Comparison of ENCODE assay signal across 10 mouse cellular contexts in genomic region chr2:180776793-180777192, GRCm38 (mm10). TPM values are rescaled to one million over a fixed set of nuclear protein-coding genes. Genes with fewer than 3 reads are reported as not detected.
DNase-seq lines count a peak whose midpoint lies in the region; ATAC-seq lines count a peak whose summit lies in the region.
"Had no signal": no experiment of that assay in that cellular context is flagged by ENCODE, and none has a peak within 500 bp of the region (broad histone marks: within the 10 kb centered on the region; RNA-seq: fewer than 3 reads in every experiment).

Gene Bhlhe23, minus strand, starts transcription at chr2:180776900.

- peak within 1 kb of the TSS; percentile 36 for H3K4me3 ChIP-seq in heart, embryonic 10.5 days
- H3K4me3 ChIP-seq in neural tube, embryonic 11.5 days (ENCODE audit: low read depth, low read length), result peak within 1 kb of the TSS; percentile 29
- H3K4me3 ChIP-seq in limb, embryonic 12.5 days (replicated peaks), result peak within 1 kb of the TSS; percentile 31
- H3K4me3 ChIP-seq in stomach, embryonic 16.5 days (replicated peaks; ENCODE audit: low read length), result peak within 1 kb of the TSS; percentile 25
- H3K4me3 ChIP-seq: left cerebral cortex, adult 2 months had no signal

- no peaks in the 10 kb centered on the region for H3K9me3 ChIP-seq in heart, embryonic 10.5 days
- H3K9me3 ChIP-seq in neural tube, embryonic 11.5 days (ENCODE audit: control insufficient read depth, low read length), result no peaks in the 10 kb centered on the region
- no peaks in the 10 kb centered on the region for H3K9me3 ChIP-seq in limb, embryonic 12.5 days
- H3K9me3 ChIP-seq in stomach, embryonic 16.5 days (replicated peaks; ENCODE audit: control insufficient read depth, low read length), result no peaks in the 10 kb centered on the region

- H3K9ac ChIP-seq in neural tube, embryonic 11.5 days (ENCODE audit: low read length), result no peak within 1 kb of the TSS
- no peak within 1 kb of the TSS for H3K9ac ChIP-seq in limb, embryonic 12.5 days (replicated peaks)
- no peak within 1 kb of the TSS for H3K9ac ChIP-seq in stomach, embryonic 16.5 days (ENCODE audit: low read length)

- 2% methylated on average over 28 of the region's 28 CpGs for WGBS in heart, embryonic 10.5 days
- 2% methylated on average over 28 of the region's 28 CpGs for WGBS in neural tube, embryonic 11.5 days
- 1% methylated on average over 28 of the region's 28 CpGs for WGBS in limb, embryonic 12.5 days
- 3% methylated on average over 28 of the region's 28 CpGs for WGBS in stomach, embryonic 16.5 days

- no peak for DNase-seq in heart, embryonic 10.5 days (ENCODE audit: low spot score)
- DNase-seq in heart, adult 11 months, result no peak
- DNase-seq in neural tube, embryonic 11.5 days (ENCODE audit: low spot score), result peak; percentile 25
- no peak for DNase-seq in neural tube, embryonic 10.5 days (ENCODE audit: extremely low spot score, low spot score)
- no peak for DNase-seq in urinary bladder, postnatal 25 days (ENCODE audit: low spot score)
- DNase-seq in cerebellum, postnatal 25 days, result no peak
- DNase-seq: gastrocnemius, postnatal 36 days had no signal

- H3K4me1 ChIP-seq in heart, embryonic 10.5 days, result peaks cover 8% of the 10 kb centered on the region
- 0 out of 2 replicates have a peak, but pooled peaks cover 3% of the 10 kb centered on the region for H3K4me1 ChIP-seq in neural tube, embryonic 11.5 days (ENCODE audit: control insufficient read depth, insufficient read depth, low read length)
- peaks cover 8% of the 10 kb centered on the region; the same call in 1 of the 2 replicates for H3K4me1 ChIP-seq in limb, embryonic 12.5 days (replicated peaks)
- 0 out of 2 replicates have a peak, but pooled peaks cover 4% of the 10 kb centered on the region for H3K4me1 ChIP-seq in stomach, embryonic 16.5 days (ENCODE audit: control insufficient read depth, insufficient read depth, low read length)

- H3K4me2 ChIP-seq in neural tube, embryonic 11.5 days (ENCODE audit: low read depth), result peak within 1 kb of the TSS; percentile 31
- H3K4me2 ChIP-seq in limb, embryonic 12.5 days, result peak within 1 kb of the TSS; percentile 51
- peak within 1 kb of the TSS; percentile 34; the same call in 1 of the 2 replicates for H3K4me2 ChIP-seq in stomach, embryonic 16.5 days (ENCODE audit: low read depth, low read length)

- H3K36me3 ChIP-seq in heart, embryonic 10.5 days, result no peaks in the 10 kb centered on the region
- no peaks in the 10 kb centered on the region for H3K36me3 ChIP-seq in neural tube, embryonic 11.5 days (ENCODE audit: control insufficient read depth, insufficient read depth, low read length)
- no peaks in the 10 kb centered on the region for H3K36me3 ChIP-seq in limb, embryonic 12.5 days
- H3K36me3 ChIP-seq in stomach, embryonic 16.5 days (ENCODE audit: control insufficient read depth, insufficient read depth, low read length), result no peaks in the 10 kb centered on the region

- H3K27ac ChIP-seq in heart, embryonic 10.5 days, result no peak within 1 kb of the TSS
- no peak within 1 kb of the TSS for H3K27ac ChIP-seq in neural tube, embryonic 11.5 days (ENCODE audit: low read depth, low read length)
- no peak within 1 kb of the TSS for H3K27ac ChIP-seq in limb, embryonic 12.5 days
- no peak within 1 kb of the TSS for H3K27ac ChIP-seq in stomach, embryonic 16.5 days (ENCODE audit: low read length)
- H3K27ac ChIP-seq: left cerebral cortex, adult 2 months had no signal

- peaks cover 99% of the 10 kb centered on the region for H3K27me3 ChIP-seq in heart, embryonic 10.5 days (ENCODE audit: insufficient read depth, poor library complexity, severe bottlenecking)
- H3K27me3 ChIP-seq in neural tube, embryonic 11.5 days (ENCODE audit: control insufficient read depth, insufficient read depth, low read length), result peaks cover 74% of the 10 kb centered on the region
- H3K27me3 ChIP-seq in limb, embryonic 12.5 days, result peaks cover 94% of the 10 kb centered on the region
- H3K27me3 ChIP-seq in stomach, embryonic 16.5 days (ENCODE audit: control insufficient read depth, insufficient read depth, low read length), result peaks cover 69% of the 10 kb centered on the region

- no peak for ATAC-seq in neural tube, embryonic 11.5 days (ENCODE audit: insufficient read depth, low FRiP score, low TSS enrichment)
- no peak for ATAC-seq in limb, embryonic 12.5 days (ENCODE audit: insufficient number of reproducible peaks, insufficient read depth, low FRiP score, low TSS enrichment, low read depth)
- ATAC-seq in stomach, embryonic 16.5 days (ENCODE audit: insufficient read depth, low FRiP score), result no peak

RNA-seq across cellular contexts. Expression of gene Bhlhe23, which starts in this region (rescaled TPM):
- polyA plus RNA-seq in heart, embryonic 10.5 days (2016; fragmentation: Nextera tagmentation; extraction: Ambion mirVana), result 0.05 TPM in 1 of 2 replicates, not detected in the other
- polyA plus RNA-seq in neural tube, embryonic 11.5 days (2014; fragmentation: Nextera tagmentation; extraction: Ambion mirVana), result 4.9 and 5.3 TPM in 2 replicates
- polyA plus RNA-seq in limb, embryonic 12.5 days (2016; fragmentation: Nextera tagmentation; extraction: Ambion mirVana), result not detected in 2 replicates
- not detected in 2 replicates for polyA plus RNA-seq in stomach, embryonic 16.5 days (2015; fragmentation: Nextera tagmentation; extraction: Ambion mirVana)
